ENCODE assay signal across 26 mouse cellular contexts in genomic region chr7:43855709-43856108, GRCm38 (mm10). TPM values are rescaled to one million over a fixed set of nuclear protein-coding genes. Genes with fewer than 3 reads are reported as not detected.
A peak's percentile ranks its signal among the peaks of the same experiment; 100 is the strongest.
DNase-seq lines count a peak whose midpoint lies in the region; ATAC-seq lines count a peak whose summit lies in the region.
"Had no signal": no experiment of that assay in that cellular context is flagged by ENCODE, and none has a peak within 500 bp of the region (broad histone marks: within the 10 kb centered on the region; RNA-seq: fewer than 3 reads in every experiment).

No protein-coding gene starts in this region.

- no peak overlapping the region for H3K4me3 ChIP-seq in lung, embryonic 16.5 days (ENCODE audit: low read length)
- no peak overlapping the region for H3K4me3 ChIP-seq in stomach, embryonic 14.5 days (ENCODE audit: low read depth, low read length)
- H3K4me3 ChIP-seq in stomach, embryonic 16.5 days (replicated peaks; ENCODE audit: low read length), result no peak overlapping the region
- no peak overlapping the region for H3K4me3 ChIP-seq in forebrain, embryonic 12.5 days (replicated peaks)
- H3K4me3 ChIP-seq: embryonic facial prominence, embryonic 10.5 days; embryonic facial prominence, embryonic 12.5 days had no signal

- no peaks in the 10 kb centered on the region for H3K27me3 ChIP-seq in lung, embryonic 16.5 days (ENCODE audit: control insufficient read depth, insufficient read depth, low read depth, low read length)
- H3K27me3 ChIP-seq in stomach, embryonic 14.5 days (ENCODE audit: control insufficient read depth, insufficient read depth, low read length), result no peaks in the 10 kb centered on the region
- H3K27me3 ChIP-seq in stomach, embryonic 16.5 days (ENCODE audit: control insufficient read depth, insufficient read depth, low read length), result no peaks in the 10 kb centered on the region
- H3K27me3 ChIP-seq in forebrain, embryonic 12.5 days, result no peaks in the 10 kb centered on the region
- H3K27me3 ChIP-seq: embryonic facial prominence, embryonic 12.5 days; Patski had no signal

- no peak overlapping the region for H3K27ac ChIP-seq in lung, embryonic 16.5 days (ENCODE audit: low read length)
- no peak overlapping the region for H3K27ac ChIP-seq in stomach, embryonic 14.5 days (ENCODE audit: low read length)
- peak overlapping the region; percentile 38; the same call in 1 of the 2 replicates for H3K27ac ChIP-seq in stomach, embryonic 16.5 days (ENCODE audit: low read length)
- no peak overlapping the region for H3K27ac ChIP-seq in forebrain, embryonic 12.5 days
- H3K27ac ChIP-seq: embryonic facial prominence, embryonic 10.5 days; embryonic facial prominence, embryonic 12.5 days had no signal

- DNase-seq in lung, postnatal 36 days, result no peak
- peak; percentile 4 for DNase-seq in lung, postnatal 25 days (ENCODE audit: low spot score)
- no peak for DNase-seq in lung, postnatal 10 days
- DNase-seq in right cerebral cortex, postnatal 36 days (ENCODE audit: low spot score in 2 of 2), result no peak
- DNase-seq: adrenal gland, adult 8-10 months; adrenal gland, postnatal 14 days; adrenal gland, postnatal 36 days; B cell, adult 2 months; cerebellum, adult 11-12 months; cerebellum, adult 2 months; cerebellum, adult 9-10 months; cerebellum, postnatal 10 days; cerebellum, postnatal 25 days had no signal

- H3K4me2 ChIP-seq in lung, embryonic 16.5 days (ENCODE audit: low read depth, low read length), result no peak overlapping the region
- no peak overlapping the region for H3K4me2 ChIP-seq in stomach, embryonic 14.5 days (replicated peaks; ENCODE audit: low read depth, low read length)
- no peak overlapping the region for H3K4me2 ChIP-seq in stomach, embryonic 16.5 days (ENCODE audit: low read depth, low read length)
- no peak overlapping the region for H3K4me2 ChIP-seq in forebrain, embryonic 12.5 days
- H3K4me2 ChIP-seq: embryonic facial prominence, embryonic 12.5 days had no signal

- no peaks in the 10 kb centered on the region for H3K36me3 ChIP-seq in lung, embryonic 16.5 days (ENCODE audit: control insufficient read depth, insufficient read depth, low read length)
- no peaks in the 10 kb centered on the region for H3K36me3 ChIP-seq in stomach, embryonic 14.5 days (ENCODE audit: control insufficient read depth, insufficient read depth, low read length)
- no peaks in the 10 kb centered on the region for H3K36me3 ChIP-seq in stomach, embryonic 16.5 days (ENCODE audit: control insufficient read depth, insufficient read depth, low read length)
- no peaks in the 10 kb centered on the region for H3K36me3 ChIP-seq in forebrain, embryonic 12.5 days (replicated peaks)
- H3K36me3 ChIP-seq: embryonic facial prominence, embryonic 10.5 days; embryonic facial prominence, embryonic 12.5 days; G1E had no signal

- WGBS in lung, embryonic 16.5 days, result 26% methylated on average over 3 of the region's 3 CpGs
- 55% methylated on average over 3 of the region's 3 CpGs for WGBS in stomach, embryonic 14.5 days
- 48% methylated on average over 3 of the region's 3 CpGs for WGBS in stomach, embryonic 16.5 days
- WGBS in forebrain, embryonic 12.5 days, result 77% methylated on average over 3 of the region's 3 CpGs

- no peak overlapping the region for H3K9ac ChIP-seq in lung, embryonic 16.5 days (ENCODE audit: low read length)
- H3K9ac ChIP-seq in stomach, embryonic 14.5 days (replicated peaks; ENCODE audit: low read depth, low read length), result no peak overlapping the region
- H3K9ac ChIP-seq in stomach, embryonic 16.5 days (ENCODE audit: low read length), result no peak overlapping the region
- no peak overlapping the region for H3K9ac ChIP-seq in forebrain, embryonic 12.5 days
- H3K9ac ChIP-seq: embryonic facial prominence, embryonic 12.5 days had no signal

- ATAC-seq in lung, embryonic 16.5 days (ENCODE audit: low read depth), result peak; percentile 28; the same call in 1 of the 2 replicates
- ATAC-seq in stomach, embryonic 14.5 days (ENCODE audit: insufficient number of reproducible peaks, insufficient read depth, low FRiP score, low read depth), result peak; percentile 77; the same call in 1 of the 2 replicates
- ATAC-seq in stomach, embryonic 16.5 days (ENCODE audit: insufficient read depth, low FRiP score), result peak; percentile 75; the same call in 1 of the 2 replicates
- no peak for ATAC-seq in forebrain, embryonic 12.5 days (ENCODE audit: low FRiP score)
- ATAC-seq: activated CD4-positive, CD25-positive, alpha-beta regulatory T cell, adult 4 months; CD4-positive, CD25-positive, alpha-beta regulatory T cell, adult 4 months; forebrain, embryonic 14.5 days; Patski had no signal

- H3K9me3 ChIP-seq in lung, embryonic 16.5 days (ENCODE audit: control insufficient read depth, low read length), result no peaks in the 10 kb centered on the region
- H3K9me3 ChIP-seq in stomach, embryonic 14.5 days (ENCODE audit: control insufficient read depth, low read depth, low read length), result no peaks in the 10 kb centered on the region
- no peaks in the 10 kb centered on the region for H3K9me3 ChIP-seq in stomach, embryonic 16.5 days (replicated peaks; ENCODE audit: control insufficient read depth, low read length)
- peaks cover 5% of the 10 kb centered on the region; the same call in 1 of the 2 replicates for H3K9me3 ChIP-seq in forebrain, embryonic 12.5 days
- H3K9me3 ChIP-seq: embryonic facial prominence, embryonic 10.5 days; embryonic facial prominence, embryonic 12.5 days had no signal

- no peaks in the 10 kb centered on the region for H3K4me1 ChIP-seq in lung, embryonic 16.5 days (replicated peaks; ENCODE audit: control insufficient read depth, insufficient read depth, low read length)
- H3K4me1 ChIP-seq in stomach, embryonic 14.5 days (ENCODE audit: control insufficient read depth, insufficient read depth, low read length), result no peaks in the 10 kb centered on the region
- peaks cover 3% of the 10 kb centered on the region; the same call in 1 of the 2 replicates for H3K4me1 ChIP-seq in stomach, embryonic 16.5 days (ENCODE audit: control insufficient read depth, insufficient read depth, low read length)
- no peaks in the 10 kb centered on the region for H3K4me1 ChIP-seq in forebrain, embryonic 12.5 days
- H3K4me1 ChIP-seq: embryonic facial prominence, embryonic 10.5 days; embryonic facial prominence, embryonic 12.5 days had no signal

RNA-seq across cellular contexts. Expression of gene Klk5, which starts 13.9 kb away (rescaled TPM):
- polyA plus RNA-seq in lung, embryonic 16.5 days (2015; fragmentation: Nextera tagmentation; extraction: Ambion mirVana), result not detected in 2 replicates
- polyA plus RNA-seq in stomach, embryonic 14.5 days (2014; fragmentation: Nextera tagmentation; extraction: Ambion mirVana), result not detected in 2 replicates
- 0.10 TPM in 1 of 2 replicates, not detected in the other for polyA plus RNA-seq in stomach, embryonic 16.5 days (2015; fragmentation: Nextera tagmentation; extraction: Ambion mirVana)
- polyA plus RNA-seq in forebrain, embryonic 12.5 days (2016; fragmentation: Nextera tagmentation; extraction: Ambion mirVana), result 0.41 TPM in 1 of 2 replicates, not detected in the other
- polyA plus RNA-seq: activated CD4-positive, CD25-positive, alpha-beta regulatory T cell, adult 4 months; CD4-positive, CD25-positive, alpha-beta regulatory T cell, adult 4 months; cerebellum, adult 2 months; cortical plate, adult 2 months; embryonic facial prominence, embryonic 10.5 days; embryonic facial prominence, embryonic 12.5 days; forebrain, embryonic 14.5 days; G1E; Patski had no signal

RNA-seq across cellular contexts. Expression of gene Klk4, which starts 25.3 kb away (rescaled TPM):
- not detected in 2 replicates for polyA plus RNA-seq in lung, embryonic 16.5 days (2015; fragmentation: Nextera tagmentation; extraction: Ambion mirVana)
- not detected in 2 replicates for polyA plus RNA-seq in stomach, embryonic 14.5 days (2014; fragmentation: Nextera tagmentation; extraction: Ambion mirVana)
- polyA plus RNA-seq in stomach, embryonic 16.5 days (2015; fragmentation: Nextera tagmentation; extraction: Ambion mirVana), result 0.18 TPM in 1 of 2 replicates, not detected in the other
- polyA plus RNA-seq in forebrain, embryonic 12.5 days (2016; fragmentation: Nextera tagmentation; extraction: Ambion mirVana), result not detected in 2 replicates
- polyA plus RNA-seq: activated CD4-positive, CD25-positive, alpha-beta regulatory T cell, adult 4 months; CD4-positive, CD25-positive, alpha-beta regulatory T cell, adult 4 months; cerebellum, adult 2 months; cortical plate, adult 2 months; embryonic facial prominence, embryonic 10.5 days; forebrain, embryonic 11.5 days; G1E; Patski had no signal

RNA-seq across cellular contexts. Expression of gene Klk6, which starts 31.4 kb away (rescaled TPM):
- not detected in 2 replicates for polyA plus RNA-seq in lung, embryonic 16.5 days (2015; fragmentation: Nextera tagmentation; extraction: Ambion mirVana)
- not detected in 2 replicates for polyA plus RNA-seq in stomach, embryonic 14.5 days (2014; fragmentation: Nextera tagmentation; extraction: Ambion mirVana)
- 0.30 and 0.42 TPM in 2 replicates for polyA plus RNA-seq in stomach, embryonic 16.5 days (2015; fragmentation: Nextera tagmentation; extraction: Ambion mirVana)
- not detected in 2 replicates for polyA plus RNA-seq in forebrain, embryonic 12.5 days (2016; fragmentation: Nextera tagmentation; extraction: Ambion mirVana)
- polyA plus RNA-seq: activated CD4-positive, CD25-positive, alpha-beta regulatory T cell, adult 4 months; CD4-positive, CD25-positive, alpha-beta regulatory T cell, adult 4 months; embryonic facial prominence, embryonic 10.5 days; forebrain, embryonic 11.5 days; forebrain, embryonic 14.5 days; G1E; Patski had no signal

RNA-seq across cellular contexts. Expression of gene Klk7, which starts 44.6 kb away (rescaled TPM):
- polyA plus RNA-seq in lung, embryonic 16.5 days (2015; fragmentation: Nextera tagmentation; extraction: Ambion mirVana), result not detected in 2 replicates
- polyA plus RNA-seq in stomach, embryonic 14.5 days (2014; fragmentation: Nextera tagmentation; extraction: Ambion mirVana), result not detected in 2 replicates
- polyA plus RNA-seq in stomach, embryonic 16.5 days (2015; fragmentation: Nextera tagmentation; extraction: Ambion mirVana), result 0.22 and 0.66 TPM in 2 replicates
- not detected in 2 replicates for polyA plus RNA-seq in forebrain, embryonic 12.5 days (2016; fragmentation: Nextera tagmentation; extraction: Ambion mirVana)
- polyA plus RNA-seq: activated CD4-positive, CD25-positive, alpha-beta regulatory T cell, adult 4 months; cerebellum, adult 2 months; cortical plate, adult 2 months; embryonic facial prominence, embryonic 10.5 days; embryonic facial prominence, embryonic 12.5 days; forebrain, embryonic 11.5 days; forebrain, embryonic 14.5 days; G1E; Patski had no signal

RNA-seq across cellular contexts. Expression of gene Klk8, which starts 58.3 kb away (rescaled TPM):
- polyA plus RNA-seq in lung, embryonic 16.5 days (2015; fragmentation: Nextera tagmentation; extraction: Ambion mirVana), result 24.2 TPM in 2 replicates
- 28.5 and 39.0 TPM in 2 replicates for polyA plus RNA-seq in stomach, embryonic 14.5 days (2014; fragmentation: Nextera tagmentation; extraction: Ambion mirVana)
- polyA plus RNA-seq in stomach, embryonic 16.5 days (2015; fragmentation: Nextera tagmentation; extraction: Ambion mirVana), result 31.0 and 55.1 TPM in 2 replicates
- 5.0 and 5.3 TPM in 2 replicates for polyA plus RNA-seq in forebrain, embryonic 12.5 days (2016; fragmentation: Nextera tagmentation; extraction: Ambion mirVana)
- polyA plus RNA-seq: G1E, Patski had no signal
